Mouse (Mus musculus): Measurements from ENCODE around the gene Dnajc5. TPM values are rescaled to one million over a fixed set of nuclear protein-coding genes. Genes with fewer than 3 reads are reported as not detected.

Gene Dnajc5
- polyA plus RNA-seq, 1 experiment from 2014 or later, result 69.8 TPM

DNA sequence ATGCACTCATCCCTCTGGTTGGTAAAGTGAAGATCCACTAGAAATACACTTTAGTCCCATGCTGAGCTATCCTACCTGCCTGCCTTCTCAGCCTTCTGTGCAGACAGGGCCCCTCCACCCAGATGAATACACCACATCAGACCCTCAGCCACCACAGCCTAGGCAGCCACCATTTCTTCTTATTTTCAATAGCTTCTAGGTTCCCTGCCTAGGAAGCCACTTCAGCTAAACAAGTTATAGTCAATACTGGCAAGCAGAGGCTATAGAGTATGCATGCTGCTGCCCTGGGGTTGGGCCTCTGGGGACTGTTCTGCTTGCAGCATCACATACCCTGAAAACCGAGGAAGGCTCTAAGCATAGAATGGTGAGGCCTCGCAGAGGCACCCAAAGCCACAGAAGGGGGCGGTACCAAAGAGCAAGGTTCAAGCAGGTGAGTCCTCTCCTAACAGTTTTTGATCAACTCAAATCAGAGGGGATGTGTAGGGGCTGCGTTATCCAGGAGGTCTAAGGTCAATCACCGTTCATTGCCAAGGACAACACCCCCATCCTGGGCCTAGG is 71.3 kb downstream of the Dnajc5 start, which contains the start of gene Prpf6:
Gene Prpf6 (plus strand): TSS at position 341 of the 558 bp plus-strand sequence.
- H3K36me3 ChIP-seq (ENCODE audit: control insufficient read depth, insufficient read depth, low read length), result peaks cover 40% of the 10 kb centered on the region
- peak within 1 kb of the TSS; percentile 89 for H3K9ac ChIP-seq (ENCODE audit: low read length)
- H3K4me3 ChIP-seq (ENCODE audit: control insufficient read depth in 1 of 2, insufficient read depth in 1 of 2, low read depth in 1 of 2, low read length in 2 of 2), result peak within 1 kb of the TSS; percentile 67 to 86
- peak within 1 kb of the TSS; percentile 28 to 71; a peak in 3 of 4 replicates for H3K27ac ChIP-seq (replicated peaks in 1 of 2; ENCODE audit: control insufficient read depth in 1 of 2, insufficient read depth in 1 of 2, low read depth in 2 of 2, low read length in 2 of 2)
- no peaks in the 10 kb centered on the region for H3K27me3 ChIP-seq (ENCODE audit: control insufficient read depth, insufficient read depth, low read length)
- 11% methylated on average over 5 of the region's 5 CpGs for WGBS
- H3K4me2 ChIP-seq (ENCODE audit: low read length), result peak within 1 kb of the TSS; percentile 69
- ATAC-seq (ENCODE audit: insufficient number of reproducible peaks, insufficient read depth, low FRiP score, low read depth), result no peak
- H3K9me3 ChIP-seq (ENCODE audit: control insufficient read depth, low read length), result no peaks in the 10 kb centered on the region
- peaks cover 4 to 13% of the 10 kb centered on the region in 2 experiments; a peak in 3 of 4 replicates for H3K4me1 ChIP-seq (ENCODE audit: control insufficient read depth in 2 of 2, insufficient read depth in 2 of 2, low read length in 2 of 2)

DNA sequence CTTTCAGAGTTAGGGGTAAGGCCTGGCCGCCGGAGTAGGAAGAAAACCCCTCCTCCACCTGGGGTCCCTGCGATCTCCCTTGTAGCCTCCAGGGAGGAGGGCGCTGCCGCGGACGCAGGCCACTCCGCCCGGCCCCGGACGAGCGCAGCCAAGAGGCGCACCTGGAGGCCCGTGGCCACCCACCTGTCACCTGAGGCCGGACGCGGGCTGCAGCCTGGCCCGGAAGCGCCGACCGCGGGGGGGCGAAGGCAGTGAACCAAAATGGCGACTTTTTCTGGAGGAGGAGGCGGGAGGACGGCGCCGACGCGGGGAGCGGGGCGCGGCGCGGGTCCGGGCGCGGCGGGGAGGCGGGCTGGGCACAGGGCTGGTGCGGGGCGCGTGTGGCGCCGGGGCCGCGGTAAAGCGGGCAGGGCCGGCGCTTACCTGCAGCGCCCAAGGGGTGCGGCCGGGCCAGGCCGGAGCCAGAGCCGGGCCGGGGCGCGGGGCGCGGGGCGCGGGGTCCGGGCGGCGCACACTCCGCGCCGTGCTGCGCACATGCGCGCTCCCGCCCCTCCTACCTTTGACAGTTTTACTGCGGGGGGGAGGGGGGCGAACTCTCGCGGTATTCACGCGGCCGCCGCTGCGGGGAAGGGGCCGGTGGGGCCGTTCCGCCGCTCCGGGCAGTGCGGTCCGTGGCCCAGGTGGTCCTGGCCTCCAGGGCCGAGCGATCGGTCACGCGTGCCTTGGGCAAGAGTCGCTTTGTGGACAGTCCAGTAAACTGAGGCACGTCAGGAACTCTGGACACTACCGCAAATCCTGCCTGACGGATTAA is 72.2 kb downstream of the Dnajc5 start, which contains the start of gene Zfp512b:
Gene Zfp512b (minus strand): TSS at position 573 of the 811 bp plus-strand sequence.
- Histone ChIP-seq H3K9me3 (ENCODE audit: control insufficient read depth, low read length) (no peaks in the 10 kb centered on the region), H3K36me3 (ENCODE audit: control insufficient read depth, insufficient read depth, low read length) (peaks cover 32% of the 10 kb centered on the region), H3K27me3 (ENCODE audit: control insufficient read depth, insufficient read depth, low read length) (no peaks in the 10 kb centered on the region), H3K9ac (ENCODE audit: low read length) (peak within 1 kb of the TSS; percentile 89), H3K27ac (replicated peaks in 1 of 2; ENCODE audit: control insufficient read depth in 1 of 2, insufficient read depth in 1 of 2, low read depth in 2 of 2, low read length in 2 of 2) (peak within 1 kb of the TSS; percentile 28 to 71), H3K4me3 (ENCODE audit: control insufficient read depth in 1 of 2, insufficient read depth in 1 of 2, low read depth in 1 of 2, low read length in 2 of 2) (peak within 1 kb of the TSS; percentile 67 to 86), H3K4me2 (ENCODE audit: low read length) (peak within 1 kb of the TSS; percentile 69), H3K4me1 (ENCODE audit: control insufficient read depth in 2 of 2, insufficient read depth in 2 of 2, low read length in 2 of 2) (peaks cover 4 to 13% of the 10 kb centered on the region in 2 experiments; a peak in 3 of 4 replicates)
- under 1% methylated on average over 83 of the region's 97 CpGs for WGBS
- peak; percentile 77 for ATAC-seq (ENCODE audit: insufficient number of reproducible peaks, insufficient read depth, low FRiP score, low read depth)

DNA sequence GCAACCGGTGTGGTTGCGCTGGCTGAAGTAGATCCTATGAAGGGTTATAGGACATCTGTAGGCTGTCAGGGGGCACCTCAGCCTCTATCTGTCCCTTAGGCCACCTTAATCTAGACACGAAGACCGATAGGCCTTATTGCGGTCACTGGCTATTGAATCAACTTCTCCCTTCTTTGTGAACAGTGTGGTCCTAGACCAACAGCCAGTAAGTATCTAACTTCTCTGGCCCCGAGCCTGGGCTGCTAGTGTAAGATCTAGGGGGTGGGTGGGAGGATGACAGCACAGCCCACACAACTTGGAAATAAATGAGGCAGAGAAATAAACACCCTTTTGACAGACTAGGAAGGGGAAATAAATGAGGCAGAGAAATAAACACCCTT is 72.7 kb downstream of the Dnajc5 start:
- Histone ChIP-seq H3K4me1 (ENCODE audit: control insufficient read depth in 2 of 2, insufficient read depth in 2 of 2, low read length in 2 of 2) (peaks cover 4 to 13% of the 10 kb centered on the region in 2 experiments; a peak in 3 of 4 replicates), H3K9ac (ENCODE audit: low read length) (peak overlapping the region; percentile 89), H3K27me3 (ENCODE audit: control insufficient read depth, insufficient read depth, low read length) (no peaks in the 10 kb centered on the region), H3K4me3 (ENCODE audit: control insufficient read depth in 1 of 2, insufficient read depth in 1 of 2, low read depth in 1 of 2, low read length in 2 of 2) (peak overlapping the region; percentile 67 to 86), H3K4me2 (ENCODE audit: low read length) (peak overlapping the region; percentile 69), H3K9me3 (ENCODE audit: control insufficient read depth, low read length) (no peaks in the 10 kb centered on the region), H3K27ac (replicated peaks in 1 of 2; ENCODE audit: control insufficient read depth in 1 of 2, insufficient read depth in 1 of 2, low read depth in 2 of 2, low read length in 2 of 2) (peak overlapping the region; percentile 28 to 71), H3K36me3 (ENCODE audit: control insufficient read depth, insufficient read depth, low read length) (peaks cover 26% of the 10 kb centered on the region)
- 1% methylated on average over 6 of the region's 6 CpGs for WGBS
- peak; percentile 9; the same call in 1 of the 2 replicates for ATAC-seq (ENCODE audit: insufficient number of reproducible peaks, insufficient read depth, low FRiP score, low read depth)

DNA sequence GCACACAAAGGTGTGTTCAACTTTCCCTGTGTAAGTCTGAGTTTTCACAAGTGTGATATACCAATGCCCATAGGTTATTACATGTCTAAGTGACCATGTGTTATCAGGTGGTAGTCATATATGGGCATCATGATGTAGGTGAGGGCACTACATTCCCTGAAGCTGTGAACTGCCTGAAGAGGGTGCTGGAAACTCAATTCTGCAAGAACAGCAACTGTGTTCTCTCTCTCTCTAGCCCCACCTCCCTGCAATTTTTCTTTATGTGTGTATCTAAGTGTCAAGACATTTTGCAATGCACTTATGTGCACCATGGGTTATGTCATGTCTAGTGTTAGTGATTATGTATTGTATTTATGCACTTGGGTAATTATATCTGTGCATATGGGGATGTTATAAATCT is 73.7 kb downstream of the Dnajc5 start:
- ATAC-seq (ENCODE audit: insufficient number of reproducible peaks, insufficient read depth, low FRiP score, low read depth), result no peak
- Histone ChIP-seq H3K9me3 (ENCODE audit: control insufficient read depth, low read length) (no peaks in the 10 kb centered on the region), H3K27me3 (ENCODE audit: control insufficient read depth, insufficient read depth, low read length) (no peaks in the 10 kb centered on the region), H3K4me2 (ENCODE audit: low read length) (no peak overlapping the region), H3K4me1 (ENCODE audit: control insufficient read depth in 2 of 2, insufficient read depth in 2 of 2, low read length in 2 of 2) (peaks cover 4 to 17% of the 10 kb centered on the region in 2 experiments; a peak in 3 of 4 replicates), H3K4me3 (ENCODE audit: control insufficient read depth in 1 of 2, insufficient read depth in 1 of 2, low read depth in 1 of 2, low read length in 2 of 2) (no peak overlapping the region), H3K27ac (replicated peaks in 1 of 2; ENCODE audit: control insufficient read depth in 1 of 2, insufficient read depth in 1 of 2, low read depth in 2 of 2, low read length in 2 of 2) (no peak overlapping the region), H3K9ac (ENCODE audit: low read length) (no peak overlapping the region), H3K36me3 (ENCODE audit: control insufficient read depth, insufficient read depth, low read length) (peaks cover 17% of the 10 kb centered on the region)

DNA sequence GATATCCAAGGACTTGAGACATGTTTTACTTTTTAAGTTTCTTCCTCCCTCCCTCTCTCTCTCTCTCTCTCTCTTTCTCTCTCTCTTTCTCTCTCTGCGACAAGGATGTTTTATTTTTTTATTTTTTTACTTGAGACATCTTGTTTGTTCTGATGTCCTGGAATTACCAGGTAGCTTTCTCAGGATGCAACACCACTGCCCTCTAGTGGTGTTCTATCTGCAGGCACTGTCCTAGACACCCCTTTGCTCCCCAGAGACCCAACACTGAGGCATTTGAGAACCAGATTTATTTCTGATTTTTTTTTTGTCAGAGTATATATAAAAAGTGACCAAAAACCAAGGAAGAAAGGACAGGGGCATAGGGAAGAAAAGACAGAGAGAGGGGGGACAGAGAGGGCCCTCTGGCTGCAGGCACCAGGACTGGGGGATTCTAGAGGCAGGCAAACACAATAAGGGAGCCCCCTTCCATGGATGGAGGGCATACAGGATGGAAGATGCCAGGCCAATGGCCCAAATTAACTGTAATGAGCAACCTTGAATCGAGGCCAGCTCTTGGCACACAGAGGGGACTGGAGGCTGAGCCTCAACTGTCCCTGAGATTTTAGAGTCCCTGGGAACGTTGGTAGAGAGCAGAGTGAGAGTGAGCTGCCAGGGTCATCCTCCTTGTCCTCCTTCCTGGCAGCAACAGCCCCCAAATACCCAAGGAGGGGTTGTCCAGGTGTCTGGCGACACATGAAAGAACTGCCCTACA is 74.8 kb downstream of the Dnajc5 start:
- Histone ChIP-seq H3K9ac (ENCODE audit: low read length) (no peak overlapping the region), H3K4me3 (ENCODE audit: control insufficient read depth in 1 of 2, insufficient read depth in 1 of 2, low read depth in 1 of 2, low read length in 2 of 2) (no peak overlapping the region), H3K36me3 (ENCODE audit: control insufficient read depth, insufficient read depth, low read length) (peaks cover 5% of the 10 kb centered on the region), H3K4me1 (ENCODE audit: control insufficient read depth in 2 of 2, insufficient read depth in 2 of 2, low read length in 2 of 2) (peaks cover 4 to 21% of the 10 kb centered on the region in 2 experiments; a peak in 3 of 4 replicates), H3K27me3 (ENCODE audit: control insufficient read depth, insufficient read depth, low read length) (no peaks in the 10 kb centered on the region), H3K27ac (replicated peaks in 1 of 2; ENCODE audit: control insufficient read depth in 1 of 2, insufficient read depth in 1 of 2, low read depth in 2 of 2, low read length in 2 of 2) (no peak overlapping the region), H3K9me3 (ENCODE audit: control insufficient read depth, low read length) (no peaks in the 10 kb centered on the region), H3K4me2 (ENCODE audit: low read length) (no peak overlapping the region)
- 78% methylated on average over 4 of the region's 4 CpGs for WGBS
- ATAC-seq (ENCODE audit: insufficient number of reproducible peaks, insufficient read depth, low FRiP score, low read depth), result no peak

DNA sequence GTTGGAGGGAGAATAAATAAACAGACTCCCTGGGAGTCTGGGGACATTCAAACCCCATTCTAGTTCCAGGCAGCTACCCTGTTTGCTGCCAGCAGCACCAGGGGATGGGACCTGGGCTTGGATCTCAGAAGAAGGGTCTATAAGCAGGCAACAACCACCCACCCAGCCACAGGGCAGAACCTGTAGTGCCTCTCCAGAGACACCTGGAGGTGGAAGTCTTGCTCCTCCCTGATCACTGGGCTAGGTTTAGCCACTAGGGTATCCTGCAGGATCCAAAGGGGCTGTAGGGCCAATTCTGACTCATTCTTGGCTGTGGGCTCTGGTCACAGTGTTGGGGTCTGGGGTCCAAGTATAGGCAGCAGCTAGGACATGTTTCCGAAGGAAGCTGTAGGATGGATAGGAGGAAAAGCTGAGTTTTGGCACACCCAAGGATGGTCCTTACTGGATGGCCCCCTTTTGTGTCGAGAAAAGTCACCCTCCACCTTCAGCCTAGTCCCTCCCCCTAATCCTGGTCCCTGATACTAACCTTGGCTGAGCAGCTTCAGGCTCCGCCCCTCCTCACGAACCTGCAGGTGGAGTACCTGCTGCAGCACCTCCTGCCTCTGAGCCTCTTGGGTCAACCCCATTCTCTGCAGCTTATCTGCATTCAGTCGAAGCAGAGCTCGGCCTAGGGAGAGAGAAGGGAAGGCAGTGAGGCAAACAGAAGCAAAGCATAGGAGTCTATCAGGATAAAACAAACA is 76.1 kb downstream of the Dnajc5 start:
- no peak overlapping the region for H3K9ac ChIP-seq (ENCODE audit: low read length)
- H3K4me2 ChIP-seq (ENCODE audit: low read length), result no peak overlapping the region
- no peak overlapping the region for H3K4me3 ChIP-seq (ENCODE audit: control insufficient read depth in 1 of 2, insufficient read depth in 1 of 2, low read depth in 1 of 2, low read length in 2 of 2)
- ATAC-seq (ENCODE audit: insufficient number of reproducible peaks, insufficient read depth, low FRiP score, low read depth), result no peak
- no peaks in the 10 kb centered on the region for H3K36me3 ChIP-seq (ENCODE audit: control insufficient read depth, insufficient read depth, low read length)
- H3K4me1 ChIP-seq (ENCODE audit: control insufficient read depth in 2 of 2, insufficient read depth in 2 of 2, low read length in 2 of 2), result peaks cover 7 to 19% of the 10 kb centered on the region in 2 experiments
- H3K27ac ChIP-seq (replicated peaks in 1 of 2; ENCODE audit: control insufficient read depth in 1 of 2, insufficient read depth in 1 of 2, low read depth in 2 of 2, low read length in 2 of 2), result no peak overlapping the region
- H3K27me3 ChIP-seq (ENCODE audit: control insufficient read depth, insufficient read depth, low read length), result no peaks in the 10 kb centered on the region
- 49% methylated on average over 6 of the region's 6 CpGs for WGBS
- no peaks in the 10 kb centered on the region for H3K9me3 ChIP-seq (ENCODE audit: control insufficient read depth, low read length)
